ENCODE assay signal across 20 mouse cellular contexts in genomic region chr16:37461601-37462000, GRCm38 (mm10).
DNase-seq lines count a peak whose midpoint lies in the region; ATAC-seq and TF ChIP-seq lines count a peak whose summit lies in the region.
"Had no signal": no experiment of that assay in that cellular context is flagged by ENCODE, and none has a peak within 500 bp of the region (broad histone marks: within the 10 kb centered on the region; RNA-seq: fewer than 3 reads in every experiment).

No protein-coding gene starts in this region.

- ATAC-seq in hindbrain, embryonic 16.5 days, result peak; percentile 30; the same call in 1 of the 2 replicates
- no peak for ATAC-seq in hindbrain, embryonic 12.5 days (ENCODE audit: low FRiP score)
- no peak for ATAC-seq in midbrain, embryonic 16.5 days
- no peak for ATAC-seq in kidney, embryonic 14.5 days (ENCODE audit: low FRiP score, low TSS enrichment)
- ATAC-seq: forebrain, embryonic 13.5 days; forebrain, embryonic 15.5 days had no signal

- no peak overlapping the region for H3K27ac ChIP-seq in hindbrain, embryonic 16.5 days (ENCODE audit: low read depth, low read length)
- H3K27ac ChIP-seq in hindbrain, embryonic 12.5 days, result no peak overlapping the region
- H3K27ac ChIP-seq in layer of hippocampus, adult 2 months, result peak overlapping the region; percentile 91
- no peak overlapping the region for H3K27ac ChIP-seq in midbrain, embryonic 16.5 days (ENCODE audit: low read length)
- H3K27ac ChIP-seq in kidney, embryonic 14.5 days (ENCODE audit: low read depth, low read length), result no peak overlapping the region
- H3K27ac ChIP-seq: embryonic facial prominence, embryonic 10.5 days; embryonic facial prominence, embryonic 12.5 days; forebrain, embryonic 13.5 days; forebrain, embryonic 15.5 days had no signal

- no peak overlapping the region for H3K4me3 ChIP-seq in hindbrain, embryonic 16.5 days (ENCODE audit: low read length)
- H3K4me3 ChIP-seq in hindbrain, embryonic 12.5 days, result no peak overlapping the region
- H3K4me3 ChIP-seq in layer of hippocampus, adult 2 months, result no peak overlapping the region
- no peak overlapping the region for H3K4me3 ChIP-seq in midbrain, embryonic 16.5 days (ENCODE audit: low read depth, low read length)
- H3K4me3 ChIP-seq in kidney, embryonic 14.5 days (ENCODE audit: low read length), result no peak overlapping the region
- H3K4me3 ChIP-seq: embryonic facial prominence, embryonic 10.5 days; embryonic facial prominence, embryonic 12.5 days; forebrain, embryonic 13.5 days; forebrain, embryonic 15.5 days had no signal

- H3K4me1 ChIP-seq in hindbrain, embryonic 16.5 days (ENCODE audit: control insufficient read depth, insufficient read depth, low read depth, low read length), result no peaks in the 10 kb centered on the region
- no peaks in the 10 kb centered on the region for H3K4me1 ChIP-seq in hindbrain, embryonic 12.5 days
- H3K4me1 ChIP-seq in midbrain, embryonic 16.5 days (ENCODE audit: control insufficient read depth, insufficient read depth, low read length), result no peaks in the 10 kb centered on the region
- H3K4me1 ChIP-seq in kidney, embryonic 14.5 days (ENCODE audit: control insufficient read depth, insufficient read depth, low read length), result no peaks in the 10 kb centered on the region
- H3K4me1 ChIP-seq: embryonic facial prominence, embryonic 10.5 days; embryonic facial prominence, embryonic 12.5 days; forebrain, embryonic 13.5 days had no signal

- H3K36me3 ChIP-seq in hindbrain, embryonic 16.5 days (ENCODE audit: control insufficient read depth, insufficient read depth, low read length), result no peaks in the 10 kb centered on the region
- H3K36me3 ChIP-seq in hindbrain, embryonic 12.5 days, result no peaks in the 10 kb centered on the region
- no peaks in the 10 kb centered on the region for H3K36me3 ChIP-seq in midbrain, embryonic 16.5 days (ENCODE audit: control insufficient read depth, insufficient read depth, low read length)
- H3K36me3 ChIP-seq in kidney, embryonic 14.5 days (ENCODE audit: control insufficient read depth, insufficient read depth, low read length), result no peaks in the 10 kb centered on the region
- H3K36me3 ChIP-seq: embryonic facial prominence, embryonic 10.5 days; embryonic facial prominence, embryonic 12.5 days; forebrain, embryonic 15.5 days had no signal

- H3K9me3 ChIP-seq in hindbrain, embryonic 16.5 days (ENCODE audit: control insufficient read depth, low read length), result no peaks in the 10 kb centered on the region
- H3K9me3 ChIP-seq in hindbrain, embryonic 12.5 days (replicated peaks), result no peaks in the 10 kb centered on the region
- H3K9me3 ChIP-seq in midbrain, embryonic 16.5 days (replicated peaks; ENCODE audit: control insufficient read depth, low read length, poor library complexity, severe bottlenecking), result no peaks in the 10 kb centered on the region
- no peaks in the 10 kb centered on the region for H3K9me3 ChIP-seq in kidney, embryonic 14.5 days (ENCODE audit: control insufficient read depth, low read length)
- H3K9me3 ChIP-seq: embryonic facial prominence, embryonic 10.5 days; embryonic facial prominence, embryonic 12.5 days; forebrain, embryonic 13.5 days; forebrain, embryonic 15.5 days had no signal

- no peak overlapping the region for H3K4me2 ChIP-seq in hindbrain, embryonic 16.5 days (ENCODE audit: low read length)
- no peak overlapping the region for H3K4me2 ChIP-seq in hindbrain, embryonic 12.5 days (replicated peaks)
- no peak overlapping the region for H3K4me2 ChIP-seq in midbrain, embryonic 16.5 days (ENCODE audit: low read length)
- H3K4me2 ChIP-seq in kidney, embryonic 14.5 days (replicated peaks; ENCODE audit: low read depth, low read length), result no peak overlapping the region
- H3K4me2 ChIP-seq: embryonic facial prominence, embryonic 12.5 days; forebrain, embryonic 13.5 days; forebrain, embryonic 15.5 days had no signal

- DNase-seq in layer of hippocampus, adult 2 months (ENCODE audit: low spot score in 2 of 2), result peak; percentile 17 to 50
- DNase-seq in layer of hippocampus, postnatal 10 days (ENCODE audit: low spot score in 2 of 2), result no peak
- DNase-seq in brain, adult 2 months (ENCODE audit: low read depth, low spot score), result peak; percentile 56
- peak; percentile 59 for DNase-seq in layer of hippocampus, adult 9-11 months
- DNase-seq: adrenal gland, adult 2 months; adrenal gland, postnatal 10 days; adrenal gland, postnatal 25 days; cerebellum, adult 11-12 months; cerebellum, adult 2 months; cerebellum, adult 9-10 months; cerebellum, postnatal 10 days; cerebellum, postnatal 25 days had no signal

- H3K27me3 ChIP-seq in hindbrain, embryonic 16.5 days (replicated peaks; ENCODE audit: control insufficient read depth, insufficient read depth, low read length), result no peaks in the 10 kb centered on the region
- no peaks in the 10 kb centered on the region for H3K27me3 ChIP-seq in hindbrain, embryonic 12.5 days
- no peaks in the 10 kb centered on the region for H3K27me3 ChIP-seq in midbrain, embryonic 16.5 days (ENCODE audit: control insufficient read depth, insufficient read depth, low read depth, low read length)
- no peaks in the 10 kb centered on the region for H3K27me3 ChIP-seq in kidney, embryonic 14.5 days (ENCODE audit: control insufficient read depth, insufficient read depth, low read length)
- H3K27me3 ChIP-seq: embryonic facial prominence, embryonic 12.5 days; forebrain, embryonic 13.5 days; forebrain, embryonic 15.5 days had no signal

- WGBS in hindbrain, embryonic 16.5 days, result 81% methylated on average over 4 of the region's 4 CpGs
- WGBS in hindbrain, embryonic 12.5 days, result 87% methylated on average over 4 of the region's 4 CpGs
- WGBS in midbrain, embryonic 16.5 days, result 91% methylated on average over 4 of the region's 4 CpGs
- WGBS in kidney, embryonic 14.5 days, result 90% methylated on average over 4 of the region's 4 CpGs

- no peak for TF ChIP-seq CTCF in layer of hippocampus, adult 2 months (conservative IDR thresholded peaks at IDR 0.05)

- no peak overlapping the region for H3K9ac ChIP-seq in hindbrain, embryonic 16.5 days (ENCODE audit: low read depth, low read length)
- H3K9ac ChIP-seq in hindbrain, embryonic 12.5 days, result no peak overlapping the region
- H3K9ac ChIP-seq in midbrain, embryonic 16.5 days (ENCODE audit: low read depth, low read length), result no peak overlapping the region
- no peak overlapping the region for H3K9ac ChIP-seq in kidney, embryonic 14.5 days (ENCODE audit: low read depth, low read length)
- H3K9ac ChIP-seq: embryonic facial prominence, embryonic 12.5 days; forebrain, embryonic 13.5 days; forebrain, embryonic 15.5 days had no signal

Comparison
In these comparisons a context has a peak if more than half of its experiments do, and no peak if none do; other contexts are left out.
1. DNase-seq: peak in layer of hippocampus, adult 2 months (2 of 2), brain, adult 2 months (single experiment) and layer of hippocampus, adult 9-11 months (single experiment); none in layer of hippocampus, postnatal 10 days (0 of 2).